Mouse (Mus musculus) gastrocnemius, postnatal 36 days (tissue): ENCODE data around the gene Gps1. TPM values are rescaled to one million over a fixed set of nuclear protein-coding genes. Genes with fewer than 3 reads are reported as not detected.
"Not testable (repeated sequence)": the region's sequence is repeated elsewhere in the genome, so short reads cannot be mapped to it uniquely, and the experiment has no call there.

Experiments used
- DNase-seq, 2 experiments: peaks; one replicate each; pipeline ENCODE4 v3.0.0; 2022
- intact Hi-C: fragments of 180-260 bp; cut with DNase I; formaldehyde crosslinking; loops from one replicate; pipeline ENCODE4 v1.15.1; 2025
- long read RNA-seq, 2 experiments: library from polyadenylated mRNA; stranded (forward); transcript quantifications; one replicate each; pipeline ENCODE4 v2.0.0; 2021
- total RNA-seq, 2 experiments: library from RNA; stranded (reverse); gene quantifications; 2 replicates each; pipeline ENCODE4 v1.2.3; 2021

The Gps1 gene
- total RNA-seq, result 10 to 100 TPM; 52.6 to 52.7 TPM
- long read RNA-seq, experiment 1, transcript Gps1-202 (14 exons, 1,827 nt), result major isoform, 48 of 68 reads
- long read RNA-seq, experiment 1, transcript Gps1-207 (14 exons, 2,000 nt), result minor isoform, 8 of 68 reads
- long read RNA-seq, experiment 1, partial matches to known transcripts, result 3 of 68 reads
- long read RNA-seq, experiment 1, other reads (novel, unspliced or antisense), result 3 of 68 reads
- long read RNA-seq, experiment 2, transcript Gps1-202 (14 exons, 1,827 nt), result major isoform, 79 of 111 reads
- long read RNA-seq, experiment 2, transcript Gps1-201 (13 exons, 1,925 nt), result minor isoform, 5 of 111 reads
- long read RNA-seq, experiment 2, transcript Gps1-207 (14 exons, 2,000 nt), result minor isoform, 9 of 111 reads
- long read RNA-seq, experiment 2, partial matches to known transcripts, result 4 of 111 reads
- long read RNA-seq, experiment 2, other reads (novel, unspliced or antisense), result 10 of 111 reads

GRCm38 (mm10) chr11:120784064-120784791 is at the start of gene Gps1, which contains the start of gene Rfng:
TSS of gene Gps1 (plus strand) at chr11:120784272.
TSS of gene Rfng (minus strand) at chr11:120784207.
- peak; percentile 79 to 80 for DNase-seq
- intact Hi-C loops, result loop anchor here (10.0 kb wide), 1 partner anchor 289 kb away; the partner anchor contains the start of gene Slc25a10

- no peak for DNase-seq
- intact Hi-C loops, result no loop called here
Observed at GRCm38 (mm10) chr11:120736424-120736823, 47.6 kb upstream of the Gps1 start.

GRCm38 (mm10) chr11:120740981-120741380 is 43.1 kb upstream of the Gps1 start:
- no peak for DNase-seq
- intact Hi-C loops, result no loop called here

- no peak for DNase-seq
- intact Hi-C loops, result no loop called here
Observed at GRCm38 (mm10) chr11:120744121-120744701, 39.9 kb upstream of the Gps1 start.

- intact Hi-C loops, result no loop called here
- no peak for DNase-seq
Observed at GRCm38 (mm10) chr11:120747974-120748373, 36.1 kb upstream of the Gps1 start.

GRCm38 (mm10) chr11:120749430-120749829 is 34.6 kb upstream of the Gps1 start:
- no peak for DNase-seq
- intact Hi-C loops, result no loop called here

GRCm38 (mm10) chr11:120751606-120752005 is 32.5 kb upstream of the Gps1 start:
- DNase-seq, result no peak
- intact Hi-C loops, result no loop called here

- DNase-seq, result no peak
- intact Hi-C loops, result no loop called here
Observed at GRCm38 (mm10) chr11:120760236-120760635, 23.8 kb upstream of the Gps1 start.

GRCm38 (mm10) chr11:120761811-120762671 is 22.0 kb upstream of the Gps1 start:
- no peak for DNase-seq
- intact Hi-C loops, result no loop called here

- DNase-seq, intact Hi-C loops: not testable (repeated sequence)
Observed at GRCm38 (mm10) chr11:120762672-120763041, 21.4 kb upstream of the Gps1 start, which contains the start of gene Hmga1b. TSS of gene Hmga1b (plus strand) at chr11:120762794.

- intact Hi-C loops, DNase-seq: not testable (repeated sequence)
Observed at GRCm38 (mm10) chr11:120763121-120763999, 20.7 kb upstream of the Gps1 start.

GRCm38 (mm10) chr11:120767023-120767422 is 17.0 kb upstream of the Gps1 start:
- DNase-seq, intact Hi-C loops: not testable (repeated sequence)

GRCm38 (mm10) chr11:120768206-120768605 is 15.9 kb upstream of the Gps1 start:
- intact Hi-C loops, result no loop called here
- DNase-seq, result no peak

GRCm38 (mm10) chr11:120772749-120773148 is 11.3 kb upstream of the Gps1 start:
- no peak for DNase-seq
- intact Hi-C loops, result no loop called here

GRCm38 (mm10) chr11:120773463-120774190 is 10.4 kb upstream of the Gps1 start:
- DNase-seq, result no peak
- intact Hi-C loops, result loop anchor here (2.0 kb wide), 1 partner anchor 53 kb away; the partner anchor contains the start of gene Rac3

- intact Hi-C loops, result loop anchor here (2.0 to 5.0 kb wide), 2 partner anchors 55 to 114 kb away; partner anchors contain the start of genes Notum and Rac3
- DNase-seq, result peak; percentile 94
Observed at GRCm38 (mm10) chr11:120775774-120776469, 8.2 kb upstream of the Gps1 start.

GRCm38 (mm10) chr11:120777123-120777522 is 6.9 kb upstream of the Gps1 start:
- intact Hi-C loops, result loop anchor here (5.0 kb wide), 1 partner anchor 115 kb away; the partner anchor contains the start of gene Notum
- no peak for DNase-seq
